Mouse (Mus musculus): ENCODE results near the gene Lrrfip1. TPM values are rescaled to one million over a fixed set of nuclear protein-coding genes. Genes with fewer than 3 reads are reported as not detected.

Lrrfip1 gene
- total RNA-seq, 2 experiments from 2014 or later = 75.3 to 80.9 TPM

GRCm38 (mm10) chr1:90998891-90999611 is 514 bp downstream of the Lrrfip1 start:
- no peak for DNase-seq

GRCm38 (mm10) chr1:90999911-91000601 is 1.5 kb downstream of the Lrrfip1 start:
- no peak for DNase-seq

DNA sequence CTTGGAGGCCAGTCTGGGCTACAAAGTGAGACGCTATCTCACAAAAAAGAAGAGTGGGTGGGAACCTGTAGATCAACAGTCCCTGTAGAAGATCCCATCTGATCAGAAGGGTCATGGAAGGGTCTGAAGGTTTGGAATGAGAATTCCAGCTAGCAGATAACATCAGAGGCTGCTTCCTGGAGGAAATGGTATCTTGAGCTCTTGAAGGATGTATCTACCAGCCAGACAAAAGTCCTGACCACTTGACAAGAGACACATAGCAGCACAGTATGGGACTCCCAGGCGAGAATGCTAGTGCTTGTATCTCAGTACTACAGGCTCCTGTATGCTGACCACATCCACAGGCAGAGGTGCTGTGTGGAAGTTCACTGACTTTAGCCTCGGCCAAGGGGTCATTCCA is 2.6 kb downstream of the Lrrfip1 start:
- no peak for DNase-seq

- DNase-seq = no peak
These were observed 3.5 kb downstream of the Lrrfip1 start for GRCm38 (mm10) chr1:91001871-91002539.

DNA sequence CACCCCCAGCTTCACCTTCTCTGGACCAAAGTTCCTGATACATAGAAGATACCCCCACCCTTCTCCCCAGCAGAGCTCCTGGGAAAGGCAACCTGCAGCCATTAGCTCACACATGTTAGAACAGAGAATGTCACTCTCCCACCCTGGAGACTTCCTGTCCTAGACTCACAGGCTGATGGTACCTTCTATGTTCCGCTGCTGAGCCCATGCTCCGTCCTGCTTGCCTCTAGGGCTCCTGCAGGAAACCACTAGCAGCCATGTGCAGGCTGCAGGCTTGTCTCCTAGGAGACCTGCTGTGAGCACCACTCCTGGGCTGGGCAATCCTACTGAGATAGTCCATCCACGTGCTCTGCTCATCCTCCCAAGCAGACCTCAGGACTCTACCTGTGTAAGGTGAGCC is 4.1 kb downstream of the Lrrfip1 start:
- no peak for DNase-seq

DNA sequence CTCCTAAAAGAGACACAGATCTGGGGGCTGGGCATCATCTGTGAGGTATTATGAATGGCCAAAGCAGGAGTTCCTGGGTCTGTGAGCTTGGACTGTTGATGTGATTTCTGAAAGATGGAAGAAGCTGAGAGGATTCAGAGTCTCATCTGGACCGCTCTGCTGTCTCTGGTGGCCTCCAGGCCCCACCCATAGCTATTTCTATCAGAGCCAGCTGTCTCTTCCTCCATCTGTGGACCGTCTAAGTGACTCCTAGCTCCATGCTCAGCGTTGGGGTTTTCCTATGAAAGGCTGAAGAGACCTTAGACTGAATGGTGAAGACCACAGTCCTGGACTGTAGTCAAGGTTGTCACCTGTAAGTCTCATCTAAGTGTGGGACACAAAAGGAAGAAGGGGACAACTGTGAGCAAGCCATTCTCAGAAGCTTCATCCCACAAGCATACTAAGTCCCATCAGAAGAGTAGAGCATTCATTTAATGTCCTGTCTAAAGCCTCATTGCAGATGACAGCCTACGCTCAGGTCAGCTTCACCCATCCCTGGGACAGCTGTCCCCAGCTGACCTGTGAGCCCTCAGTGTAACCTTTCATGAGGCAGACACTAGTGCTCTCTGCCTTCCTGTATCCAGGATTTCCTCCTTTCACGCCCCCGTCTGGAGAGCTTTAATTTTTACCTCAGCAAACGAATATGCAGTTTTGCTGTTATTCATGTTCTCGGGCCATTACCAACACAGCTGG is 5.2 kb downstream of the Lrrfip1 start:
- no peak for DNase-seq

GRCm38 (mm10) chr1:91006037-91006436 is 7.5 kb downstream of the Lrrfip1 start:
- DNase-seq = no peak

DNA sequence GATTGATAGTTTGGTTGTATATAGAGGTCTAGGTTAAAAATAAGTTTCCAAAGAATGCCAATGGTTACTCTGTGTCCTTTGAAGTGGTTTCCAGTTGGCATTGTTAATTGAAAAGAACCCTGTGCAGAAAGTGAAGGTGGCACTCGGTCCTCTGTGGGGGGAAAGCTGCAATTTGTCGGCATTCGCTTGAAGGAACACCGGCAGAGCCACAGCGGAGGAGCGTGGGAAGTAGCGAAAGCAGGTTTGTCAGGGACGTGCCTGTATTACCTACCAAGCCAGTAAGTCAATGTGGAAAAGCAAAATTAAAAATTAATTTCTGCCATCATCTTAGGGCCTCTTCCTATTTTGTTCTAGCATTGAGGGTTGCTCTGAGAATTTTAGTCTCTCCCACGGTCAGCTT is 8.2 kb downstream of the Lrrfip1 start:
- no peak for DNase-seq

DNA sequence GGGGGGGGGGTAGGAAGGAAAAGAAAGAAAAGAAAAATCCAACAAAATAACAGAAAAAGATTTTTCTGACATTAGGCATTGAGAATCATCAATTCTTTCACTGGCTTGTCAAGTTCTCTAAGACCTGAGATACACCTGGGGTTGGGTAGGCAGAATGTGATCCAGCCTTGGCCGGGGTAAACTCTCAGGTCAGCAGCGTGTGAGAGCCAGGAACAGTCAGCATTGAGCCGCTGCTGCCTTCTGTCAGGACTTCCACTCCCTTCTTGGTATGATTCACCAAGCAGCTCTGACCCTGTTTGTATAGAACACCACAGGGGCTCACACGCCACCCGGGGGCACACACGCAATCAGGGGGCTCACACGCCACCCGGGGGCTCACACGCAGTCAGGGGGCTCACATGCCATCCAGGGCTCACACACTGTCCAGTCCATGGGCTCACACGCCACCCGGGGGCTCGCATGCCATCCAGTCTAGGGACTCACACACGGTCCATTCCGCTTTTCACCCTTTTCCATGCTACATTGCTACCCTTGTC is 9.7 kb downstream of the Lrrfip1 start:
- DNase-seq = no peak

DNA sequence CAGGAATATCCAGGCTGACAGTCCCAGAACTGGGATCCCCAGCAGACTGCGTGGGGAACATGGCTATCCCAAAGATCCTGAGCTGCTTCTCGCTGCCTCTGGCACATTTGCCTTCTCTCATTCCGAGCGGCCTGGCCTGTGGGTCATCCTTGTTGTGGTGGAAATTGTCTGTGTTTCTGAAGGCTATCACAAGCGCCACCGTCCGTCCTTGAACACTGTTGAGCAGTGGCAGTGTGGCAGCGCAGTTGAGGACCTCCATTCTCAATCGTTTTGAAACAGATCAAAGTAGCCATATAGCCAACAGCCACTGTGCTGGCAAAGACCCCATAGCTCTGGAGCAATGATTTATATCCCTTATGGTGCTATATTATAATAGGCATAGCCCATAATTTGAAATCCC is 10.2 kb downstream of the Lrrfip1 start:
- DNase-seq = no peak

GRCm38 (mm10) chr1:91009266-91009665 is 10.7 kb downstream of the Lrrfip1 start:
- DNase-seq = no peak

- DNase-seq = no peak
These were observed 11.7 kb downstream of the Lrrfip1 start for GRCm38 (mm10) chr1:91010216-91010615.

- DNase-seq = no peak
These were observed 12.2 kb downstream of the Lrrfip1 start for GRCm38 (mm10) chr1:91010716-91011115.

GRCm38 (mm10) chr1:91011336-91011735 is 12.8 kb downstream of the Lrrfip1 start:
- DNase-seq = no peak

GRCm38 (mm10) chr1:91013803-91014202 is 15.3 kb downstream of the Lrrfip1 start:
- DNase-seq = no peak

DNA sequence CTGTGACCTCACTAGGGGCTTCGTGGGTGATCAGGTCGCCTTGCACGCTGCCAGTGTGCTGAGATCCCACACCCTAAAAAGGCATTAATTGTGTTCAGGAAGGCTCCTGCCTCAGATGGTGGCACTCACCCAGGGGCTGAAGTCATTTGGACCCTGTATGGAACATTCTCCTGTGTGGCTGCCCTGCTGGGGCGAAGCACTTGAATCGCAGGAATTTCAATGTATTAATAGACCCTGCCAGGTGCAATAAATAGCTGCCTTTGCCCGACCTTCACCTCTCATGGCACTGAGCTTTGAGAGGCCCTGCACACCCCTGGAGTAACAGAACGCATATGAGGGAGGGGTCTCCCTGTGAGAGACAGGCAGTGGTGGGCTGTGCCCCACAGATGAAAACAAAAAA is 17.0 kb downstream of the Lrrfip1 start:
- DNase-seq = no peak

DNA sequence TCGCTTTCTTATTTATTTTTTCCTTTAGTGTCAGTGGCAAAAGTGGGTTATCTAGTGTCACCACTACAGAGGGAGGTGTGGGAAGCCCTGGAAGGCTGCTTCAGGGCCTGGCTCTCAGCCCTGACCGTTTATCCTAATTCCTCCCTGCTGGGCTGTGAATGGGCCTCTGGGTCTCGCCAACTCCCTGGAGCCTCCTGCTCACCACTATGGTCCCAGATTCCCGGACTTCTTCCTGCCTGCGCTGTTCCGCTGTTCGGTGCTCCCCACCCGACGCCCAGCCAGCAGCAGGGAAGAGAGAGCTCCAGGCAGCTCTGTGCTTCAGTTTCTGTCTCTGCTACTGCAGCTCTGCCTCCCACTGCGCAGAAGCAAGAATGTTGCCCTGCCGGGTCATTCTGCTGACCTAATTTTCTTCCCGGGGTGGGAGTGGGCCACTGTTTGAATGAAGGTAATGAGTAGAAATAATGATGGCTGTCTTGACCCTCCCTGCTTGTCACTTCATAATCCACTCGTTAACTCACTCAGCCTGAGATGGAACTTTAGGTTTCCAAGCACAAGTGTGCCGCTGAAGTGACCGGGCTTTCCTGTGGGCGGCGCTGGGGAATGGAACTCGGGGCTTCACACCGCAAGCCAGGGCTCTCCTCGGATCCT is 18.7 kb downstream of the Lrrfip1 start:
- no peak for DNase-seq

GRCm38 (mm10) chr1:91019346-91019745 is 20.8 kb downstream of the Lrrfip1 start:
- DNase-seq = no peak

DNA sequence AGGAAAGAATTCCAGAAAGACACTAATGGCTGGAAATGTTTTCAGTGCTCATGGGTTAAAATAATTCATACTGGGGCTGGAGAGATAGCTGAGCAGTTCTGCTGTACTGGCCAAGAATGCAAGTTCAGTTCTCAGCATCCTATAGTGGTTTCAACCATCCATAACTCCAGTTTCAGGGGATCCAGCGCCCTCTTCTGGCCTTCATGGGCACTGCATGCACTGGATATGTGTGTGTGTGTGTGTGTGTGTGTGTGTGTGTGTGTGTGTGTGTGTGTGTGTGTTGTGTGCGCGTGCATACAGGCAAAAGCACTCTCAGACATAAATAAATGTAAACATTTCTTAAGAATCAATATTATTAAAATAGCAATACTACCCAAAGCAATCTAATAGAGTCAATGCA is 22.8 kb downstream of the Lrrfip1 start:
- no peak for DNase-seq

DNA sequence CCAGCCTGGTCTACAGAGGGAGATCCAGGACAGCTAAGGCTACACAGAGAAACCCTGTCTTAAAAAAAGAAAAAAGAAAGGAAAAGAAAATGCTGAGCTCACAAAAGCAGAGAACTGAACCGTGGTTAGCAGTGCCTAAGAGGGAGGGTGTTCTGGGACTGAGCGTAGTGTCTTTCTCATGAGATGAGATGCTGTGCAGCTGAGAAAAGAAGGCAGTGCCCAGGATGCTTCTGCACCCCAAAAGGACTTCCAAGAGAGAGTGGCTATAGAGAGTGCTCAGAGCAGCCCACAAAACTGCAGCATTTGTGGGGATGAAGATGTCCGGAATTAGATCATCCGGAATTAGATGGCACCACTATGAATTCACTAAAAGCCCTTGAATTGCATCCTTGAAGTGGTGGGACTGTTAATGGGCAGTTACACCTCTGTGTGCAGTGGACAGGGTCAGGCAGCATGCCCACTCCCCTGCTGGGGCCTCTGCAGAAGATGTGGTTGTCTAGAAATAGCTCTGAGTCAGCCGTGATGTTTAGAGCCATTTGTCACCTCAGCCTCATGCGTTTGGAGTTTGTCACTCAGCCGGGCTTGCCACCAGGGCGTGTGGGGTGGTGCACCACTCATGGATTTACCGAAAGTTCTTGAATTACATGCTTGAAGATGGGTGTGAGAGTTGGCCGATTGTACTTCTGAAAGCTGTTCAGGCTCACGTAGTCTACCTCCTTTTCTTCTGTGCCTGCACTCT is 23.8 kb downstream of the Lrrfip1 start:
- DNase-seq = no peak

GRCm38 (mm10) chr1:91023230-91023629 is 24.7 kb downstream of the Lrrfip1 start:
- DNase-seq = no peak
